Mouse (Mus musculus) MEL (cell line): ENCODE measurements around the gene Hnrnpa2b1. TPM values are rescaled to one million over a fixed set of nuclear protein-coding genes. Genes with fewer than 3 reads are reported as not detected.

ENCODE experiments used
- DNase-seq: peaks from one replicate; pipeline ENCODE4 v3.0.0; 2011; ENCODE audit warnings: low read depth, low spot score
- H3K27ac ChIP-seq: 2 replicates; pipeline ENCODE4 v1.5.1; 2012; ENCODE audit warnings: low read depth, mild to moderate bottlenecking, control low read depth, low read length, moderate library complexity; ENCODE audit not compliant: control insufficient read depth
- H3K27me3 ChIP-seq, 2 experiments: fragments of 150-350 bp in 1 of 2; sonication (generic) in 1 of 2; 2 replicates each; pipeline ENCODE4 v1.6.1; 2012; ENCODE audit warnings: low read length in 2 of 2, mild to moderate bottlenecking in 2 of 2, improper control_type of control experiment in 1 of 2, moderate library complexity in 1 of 2; ENCODE audit not compliant: insufficient read depth in 2 of 2, control insufficient read depth in 1 of 2
- H3K36me3 ChIP-seq, 2 experiments: 2 replicates each; pipeline ENCODE4 v1.6.1; 2012 to 2014; ENCODE audit warnings: low read length in 2 of 2, improper control_type of control experiment in 1 of 2, inconsistent platforms in 1 of 2, mild to moderate bottlenecking in 1 of 2; ENCODE audit not compliant: insufficient read depth in 2 of 2, control insufficient read depth in 1 of 2
- H3K4me1 ChIP-seq, 2 experiments: fragments of 150-350 bp in 1 of 2; sonication (generic) in 1 of 2; 2 replicates each; pipeline ENCODE4 v1.6.1; 2012; ENCODE audit warnings: low read length in 2 of 2, improper control_type of control experiment in 1 of 2, mild to moderate bottlenecking in 1 of 2; ENCODE audit not compliant: insufficient read depth in 2 of 2, control insufficient read depth in 1 of 2
- H3K4me3 ChIP-seq, 2 experiments: fragments of 150-350 bp in 1 of 2; sonication (generic) in 1 of 2; 2 replicates each; pipeline ENCODE4 v1.5.1; 2012; ENCODE audit warnings: low read depth in 2 of 2, low read length in 2 of 2, mild to moderate bottlenecking in 2 of 2, moderate library complexity in 2 of 2, control low read depth in 1 of 2, improper control_type of control experiment in 1 of 2; ENCODE audit not compliant: control insufficient read depth in 1 of 2, insufficient read depth in 1 of 2
- H3K79me2 ChIP-seq: 2 replicates; pipeline ENCODE4 v1.6.1; 2012; ENCODE audit warnings: mild to moderate bottlenecking, low read length, moderate library complexity; ENCODE audit not compliant: control insufficient read depth, poor library complexity, insufficient read depth
- H3K9ac ChIP-seq: 2 replicates; pipeline ENCODE4 v1.6.1; 2012; ENCODE audit warnings: low read depth, mild to moderate bottlenecking, control low read depth, low read length, moderate library complexity; ENCODE audit not compliant: control insufficient read depth, poor library complexity, severe bottlenecking
- H3K9me3 ChIP-seq: fragments of 150-350 bp; sonication (generic); replicated peaks from 2 replicates; pipeline ENCODE4 v1.6.1; 2012; ENCODE audit warnings: mild to moderate bottlenecking, low read length, improper control_type of control experiment, moderate library complexity; ENCODE audit not compliant: insufficient read depth
- EP300 ChIP-seq, 2 experiments: IDR thresholded peaks; 2 replicates each; pipeline ENCODE4 v1.6.1; 2011; ENCODE audit warnings: improper control_type of control experiment in 2 of 2, low read length in 2 of 2, low read depth in 1 of 2, mild to moderate bottlenecking in 1 of 2
- ETS1 ChIP-seq: IDR thresholded peaks from 2 replicates; pipeline ENCODE4 v1.6.1; 2012; ENCODE audit warnings: low read depth, mild to moderate bottlenecking, inconsistent platforms, low read length, improper control_type of control experiment, moderate library complexity
- GABPA ChIP-seq: IDR thresholded peaks from 2 replicates; pipeline ENCODE4 v1.6.1; 2012; ENCODE audit warnings: low read depth, mild to moderate bottlenecking, inconsistent platforms, low read length, improper control_type of control experiment, moderate library complexity
- MAFK ChIP-seq: IDR thresholded peaks from 2 replicates; pipeline ENCODE4 v1.6.1; 2011; ENCODE audit warnings: low read depth, mild to moderate bottlenecking, low read length, improper control_type of control experiment, borderline replicate concordance
- MAZ ChIP-seq: IDR thresholded peaks from 2 replicates; pipeline ENCODE4 v1.6.1; 2012; ENCODE audit warnings: low read depth, mild to moderate bottlenecking, inconsistent platforms, low read length, improper control_type of control experiment
- MXI1 ChIP-seq: IDR thresholded peaks from 2 replicates; pipeline ENCODE4 v1.6.1; 2011; ENCODE audit warnings: mild to moderate bottlenecking, low read depth, low read length, improper control_type of control experiment
- NRF1 ChIP-seq: IDR thresholded peaks from 2 replicates; pipeline ENCODE4 v1.6.1; 2014; ENCODE audit warnings: low read depth, mild to moderate bottlenecking, inconsistent platforms, low read length, improper control_type of control experiment, moderate library complexity; ENCODE audit not compliant: poor library complexity, insufficient read depth, severe bottlenecking
- POLR2A ChIP-seq, 2 experiments: IDR thresholded peaks; 2 replicates each; pipeline ENCODE4 v1.6.1; 2011 to 2012; ENCODE audit warnings: low read length in 2 of 2, mild to moderate bottlenecking in 2 of 2, control low read depth in 1 of 2, improper control_type of control experiment in 1 of 2, low read depth in 1 of 2, moderate library complexity in 1 of 2; ENCODE audit not compliant: control insufficient read depth in 1 of 2, insufficient read depth in 1 of 2, poor library complexity in 1 of 2
- POLR2AphosphoS5 ChIP-seq: IDR thresholded peaks from 2 replicates; pipeline ENCODE4 v1.6.1; 2012; ENCODE audit warnings: low read depth, borderline replicate concordance, mild to moderate bottlenecking, inconsistent platforms, low read length, moderate library complexity, mixed read lengths
- RCOR1 ChIP-seq: IDR thresholded peaks from 2 replicates; pipeline ENCODE4 v1.6.1; 2012; ENCODE audit warnings: low read depth, mild to moderate bottlenecking, inconsistent platforms, low read length, improper control_type of control experiment
- TCF12 ChIP-seq: IDR thresholded peaks from 2 replicates; pipeline ENCODE4 v1.6.1; 2014; ENCODE audit warnings: low read depth, mild to moderate bottlenecking, inconsistent platforms, low read length, improper control_type of control experiment, moderate library complexity
- ZKSCAN1 ChIP-seq: IDR thresholded peaks from 2 replicates; pipeline ENCODE4 v1.6.1; 2012; ENCODE audit warnings: low read depth, mild to moderate bottlenecking, inconsistent platforms, low read length, improper control_type of control experiment, moderate library complexity
- polyA plus RNA-seq, 2 experiments: library from polyadenylated mRNA; stranded (reverse) in 1 of 2; unstranded in 1 of 2; fragments of >175 nt in 1 of 2; fragments of >200 nt in 1 of 2; gene quantifications; 2 replicates each; pipeline versions ENCODE4 v1.2.1 to v1.2.4; 2012; ENCODE audit warnings: low replicate concordance in 2 of 2, low read depth in 1 of 2; ENCODE audit not compliant: insufficient read length in 2 of 2, insufficient read depth in 1 of 2, missing spikeins in 1 of 2
- total RNA-seq: library from RNA; depleted of rRNA; stranded (reverse); fragments of 300-350 nt; gene quantifications from 2 replicates; pipeline ENCODE4 v1.2.3, GENCODE M21; 2012

Hnrnpa2b1 gene
- total and polyA plus RNA-seq, 3 experiments, result 635 to 1,710 (median 1,226) TPM

- H3K79me2 ChIP-seq, result peaks cover 59% of the 10 kb centered on the region
- H3K4me1 ChIP-seq, result peaks cover 0 to 12% of the 10 kb centered on the region in 2 experiments; a peak in 1 of 4 replicates
- H3K36me3 ChIP-seq, result peaks cover 43 to 50% of the 10 kb centered on the region in 2 experiments
- peak overlapping the region; percentile 1 to 61 for H3K4me3 ChIP-seq
- H3K9me3 ChIP-seq, result no peaks in the 10 kb centered on the region
- peak; percentile 68 for DNase-seq
- peak overlapping the region; percentile 94 for H3K9ac ChIP-seq
- TF ChIP-seq POLR2AphosphoS5 (no peak), TCF12 (no peak), POLR2A (IDR thresholded peaks at IDR 0.05; ENCODE audit: control insufficient read depth in 1 of 2, insufficient read depth in 1 of 2, low read depth in 1 of 2, low read length in 2 of 2, poor library complexity in 1 of 2) (0 out of 4 replicates have a peak, but pooled peaks of 1 of the 2 experiments have one; percentile 15)
- H3K27ac ChIP-seq, result no peak overlapping the region
- H3K27me3 ChIP-seq, result no peaks in the 10 kb centered on the region
Measured at GRCm38 (mm10) chr6:51467649-51468048, 2.0 kb downstream of the Hnrnpa2b1 start.

- H3K9me3 ChIP-seq, result no peaks in the 10 kb centered on the region
- peaks cover 5% of the 10 kb centered on the region; the same call in 1 of the 2 replicates for H3K79me2 ChIP-seq
- TF ChIP-seq GABPA, result no peak
- TF ChIP-seq ZKSCAN1, result no peak
- no peak for TF ChIP-seq MAFK
- TF ChIP-seq MXI1, result no peak
- no peak for TF ChIP-seq RCOR1
- TF ChIP-seq POLR2A (IDR thresholded peaks at IDR 0.05; ENCODE audit: control insufficient read depth in 1 of 2, insufficient read depth in 1 of 2, low read depth in 1 of 2, low read length in 2 of 2, poor library complexity in 1 of 2), result 0 out of 4 replicates have a peak, but pooled peaks of 1 of the 2 experiments have one; percentile 7
- no peak for TF ChIP-seq MAZ
- TF ChIP-seq ETS1, result no peak
- TF ChIP-seq, all 39 proteins: peak for 1
- no peak for DNase-seq
- Histone ChIP-seq H3K4me3 (no peak overlapping the region), H3K27me3 (no peaks in the 10 kb centered on the region), H3K9ac (no peak overlapping the region), H3K4me1 (no peaks in the 10 kb centered on the region), H3K27ac (0 out of 2 replicates have a peak overlapping the region, but pooled peaks have one; percentile 23), H3K36me3 (peaks cover 40 to 46% of the 10 kb centered on the region in 2 experiments)
Measured at GRCm38 (mm10) chr6:51460363-51460762, 9.3 kb downstream of the Hnrnpa2b1 start.

- Histone ChIP-seq H3K4me3 (no peak overlapping the region), H3K9me3 (no peaks in the 10 kb centered on the region), H3K4me1 (no peaks in the 10 kb centered on the region), H3K9ac (no peak overlapping the region), H3K79me2 (peaks cover 5% of the 10 kb centered on the region; the same call in 1 of the 2 replicates), H3K27ac (no peak overlapping the region), H3K27me3 (no peaks in the 10 kb centered on the region), H3K36me3 (peaks cover 37 to 43% of the 10 kb centered on the region in 2 experiments)
- DNase-seq, result peak; percentile 66
- TF ChIP-seq ZKSCAN1, result no peak
- no peak for TF ChIP-seq EP300 (IDR thresholded peaks at IDR 0.05; ENCODE audit: low read depth in 1 of 2, low read length in 2 of 2)
- no peak for TF ChIP-seq NRF1
- TF ChIP-seq POLR2A (IDR thresholded peaks at IDR 0.05; ENCODE audit: control insufficient read depth in 1 of 2, insufficient read depth in 1 of 2, low read depth in 1 of 2, low read length in 2 of 2, poor library complexity in 1 of 2), result peak in 1 of 2 experiments; percentile 11; a peak in 2 of 4 replicates
Measured at GRCm38 (mm10) chr6:51460021-51460360, 9.7 kb downstream of the Hnrnpa2b1 start.
